Mouse (Mus musculus) midbrain, embryonic 16.5 days (tissue): ENCODE measurements around the gene Maneal. TPM values are rescaled to one million over a fixed set of nuclear protein-coding genes. Genes with fewer than 3 reads are reported as not detected.
A peak's percentile ranks its signal among the peaks of the same experiment; 100 is the strongest.

ENCODE experiments used
- ATAC-seq: fragments of 200-750 bp; cut with Nextera tagmentation; 2 replicates; pipeline ENCODE4 v1.8.0; 2017; ENCODE audit warnings: moderate TSS enrichment
- H3K27ac ChIP-seq: fragments of 300-500 bp; sonication (generic); 2 replicates; pipeline ENCODE4 v1.5.1; 2014; ENCODE audit warnings: mild to moderate bottlenecking, low read length, mixed read lengths
- H3K27me3 ChIP-seq: fragments of 300-500 bp; sonication (generic); 2 replicates; pipeline ENCODE4 v1.6.1; 2014; ENCODE audit warnings: low read depth, low read length, mixed read lengths; ENCODE audit not compliant: control insufficient read depth, insufficient read depth
- H3K36me3 ChIP-seq: fragments of 300-500 bp; sonication (generic); 2 replicates; pipeline ENCODE4 v1.6.1; 2014; ENCODE audit warnings: mild to moderate bottlenecking, low read length, moderate library complexity, mixed read lengths; ENCODE audit not compliant: control insufficient read depth, insufficient read depth
- H3K4me1 ChIP-seq: fragments of 300-500 bp; sonication (generic); 2 replicates; pipeline ENCODE4 v1.6.1; 2014; ENCODE audit warnings: mild to moderate bottlenecking, low read length, mixed read lengths; ENCODE audit not compliant: control insufficient read depth, insufficient read depth
- H3K4me2 ChIP-seq: fragments of 300-500 bp; sonication (generic); 2 replicates; pipeline ENCODE4 v1.6.1; 2014; ENCODE audit warnings: mild to moderate bottlenecking, low read length, mixed read lengths
- H3K4me3 ChIP-seq: fragments of 300-500 bp; sonication (generic); 2 replicates; pipeline ENCODE4 v1.5.1; 2014; ENCODE audit warnings: low read depth, mild to moderate bottlenecking, low read length, moderate library complexity, mixed read lengths
- H3K9ac ChIP-seq: fragments of 300-500 bp; sonication (generic); 2 replicates; pipeline ENCODE4 v1.6.1; 2014; ENCODE audit warnings: low read depth, low read length, mixed read lengths
- H3K9me3 ChIP-seq: fragments of 300-500 bp; sonication (generic); replicated peaks from 2 replicates; pipeline ENCODE4 v1.6.1; 2014; ENCODE audit warnings: mild to moderate bottlenecking, low read length, mixed read lengths; ENCODE audit not compliant: control insufficient read depth, poor library complexity, severe bottlenecking
- WGBS: fragments of 180-500 bp; shearing (Covaris S2); extraction: QIAGEN DNeasy Blood & Tissue Kit; methylation state at CpG from one replicate; pipeline ENCODE4 v1.1.7; 2014; 5-methylcytosine and 5-hydroxymethylcytosine counted together
- polyA plus RNA-seq: library from polyadenylated mRNA; unstranded; fragments of >200 nt; fragmentation: Nextera tagmentation; extraction: Ambion mirVana; gene quantifications from 2 replicates; pipeline ENCODE4 v1.2.1, GENCODE M21; 2015

Maneal gene
- polyA plus RNA-seq, 1 experiment from 2014 or later, result 11.0 TPM

DNA sequence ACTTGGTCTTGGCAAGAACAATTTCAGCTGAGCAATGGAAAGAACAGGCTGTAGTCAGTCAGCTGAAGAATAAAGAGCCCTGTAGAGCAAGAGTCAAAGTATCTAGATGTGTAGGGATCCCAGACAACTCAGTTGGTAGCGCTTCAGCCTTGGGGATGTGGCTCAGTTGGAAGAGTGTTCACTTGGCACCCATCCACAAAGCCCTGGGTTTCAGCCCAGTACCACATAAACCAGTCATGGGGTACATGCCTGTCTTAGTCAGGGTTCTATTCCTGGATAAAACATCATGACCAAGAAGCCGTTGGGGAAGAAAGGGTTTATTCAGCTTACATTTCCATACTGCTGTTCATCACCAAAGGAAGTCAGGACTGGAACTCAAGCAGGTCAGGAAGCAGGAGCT, 28.0 kb upstream of the Maneal start:
- Histone ChIP-seq H3K4me2 (no peak overlapping the region), H3K9me3 (no peaks in the 10 kb centered on the region), H3K36me3 (no peaks in the 10 kb centered on the region), H3K27me3 (peaks cover 3% of the 10 kb centered on the region; the same call in 1 of the 2 replicates), H3K9ac (no peak overlapping the region), H3K27ac (no peak overlapping the region), H3K4me3 (no peak overlapping the region), H3K4me1 (peaks cover 11% of the 10 kb centered on the region)
- ATAC-seq, result no peak
- 77% methylated on average over 2 of the region's 2 CpGs for WGBS

DNA sequence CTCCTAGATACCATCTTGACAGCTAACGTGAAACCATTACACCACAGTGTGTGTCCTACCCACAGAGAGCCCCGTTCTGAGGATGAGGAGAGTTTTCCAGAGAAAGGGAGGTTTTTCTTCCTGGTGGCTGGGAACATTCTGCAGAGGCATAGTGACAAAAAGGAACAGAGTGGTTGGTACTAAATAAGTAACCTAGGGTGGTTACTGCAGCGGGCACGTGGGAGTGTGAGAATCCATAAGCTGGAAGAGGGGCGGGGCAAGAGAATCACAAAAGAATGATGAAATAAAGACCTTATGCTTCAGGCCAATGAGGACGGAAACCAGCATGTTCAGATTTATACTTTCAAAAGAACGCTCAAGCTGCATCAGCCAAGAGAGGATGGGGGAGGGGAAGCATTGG, 26.7 kb upstream of the Maneal start:
- 66% methylated on average over 7 of the region's 7 CpGs for WGBS
- Histone ChIP-seq H3K9me3 (no peaks in the 10 kb centered on the region), H3K4me3 (no peak overlapping the region), H3K27me3 (peaks cover 3% of the 10 kb centered on the region; the same call in 1 of the 2 replicates), H3K9ac (no peak overlapping the region), H3K4me1 (peaks cover 4% of the 10 kb centered on the region), H3K4me2 (no peak overlapping the region), H3K27ac (no peak overlapping the region), H3K36me3 (no peaks in the 10 kb centered on the region)
- no peak for ATAC-seq

DNA sequence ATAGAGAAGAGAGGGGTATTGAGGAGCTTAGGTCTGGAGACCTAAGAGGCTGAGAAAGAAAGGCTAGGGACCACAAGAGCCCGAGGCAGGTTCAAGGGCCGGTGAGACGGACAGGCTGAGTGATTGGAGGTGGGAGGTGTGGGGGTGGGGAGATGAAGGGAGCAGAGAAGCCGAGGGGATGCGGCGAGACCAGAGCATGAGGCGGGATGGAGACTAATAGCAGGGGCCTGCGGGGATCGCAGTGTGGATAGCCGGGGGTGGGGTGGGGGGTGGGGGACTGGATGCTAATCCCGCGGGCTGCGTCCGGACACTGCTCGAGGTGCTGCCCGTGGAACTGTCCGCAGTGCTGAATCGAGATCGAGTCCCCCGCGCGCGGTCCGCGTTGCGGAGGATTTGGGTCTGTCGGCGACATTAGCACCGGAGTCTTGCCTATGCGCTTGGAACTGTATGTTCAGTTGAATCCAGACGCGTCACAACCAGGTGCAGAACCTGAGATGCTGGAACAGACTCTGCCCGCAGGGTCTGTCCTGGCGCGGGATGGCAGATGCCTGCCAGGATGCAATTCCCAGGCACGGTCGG, 20.3 kb upstream of the Maneal start:
- H3K9me3 ChIP-seq, result no peaks in the 10 kb centered on the region
- H3K4me3 ChIP-seq, result peak overlapping the region; percentile 64
- H3K36me3 ChIP-seq, result no peaks in the 10 kb centered on the region
- under 1% methylated on average over 33 of the region's 37 CpGs for WGBS
- H3K9ac ChIP-seq, result peak overlapping the region; percentile 64
- peak overlapping the region; percentile 72 for H3K27ac ChIP-seq
- peak; percentile 27 for ATAC-seq
- H3K4me1 ChIP-seq, result peaks cover 5% of the 10 kb centered on the region; the same call in 1 of the 2 replicates
- H3K4me2 ChIP-seq, result peak overlapping the region; percentile 71
- H3K27me3 ChIP-seq, result 0 out of 2 replicates have a peak, but pooled peaks cover 3% of the 10 kb centered on the region

DNA sequence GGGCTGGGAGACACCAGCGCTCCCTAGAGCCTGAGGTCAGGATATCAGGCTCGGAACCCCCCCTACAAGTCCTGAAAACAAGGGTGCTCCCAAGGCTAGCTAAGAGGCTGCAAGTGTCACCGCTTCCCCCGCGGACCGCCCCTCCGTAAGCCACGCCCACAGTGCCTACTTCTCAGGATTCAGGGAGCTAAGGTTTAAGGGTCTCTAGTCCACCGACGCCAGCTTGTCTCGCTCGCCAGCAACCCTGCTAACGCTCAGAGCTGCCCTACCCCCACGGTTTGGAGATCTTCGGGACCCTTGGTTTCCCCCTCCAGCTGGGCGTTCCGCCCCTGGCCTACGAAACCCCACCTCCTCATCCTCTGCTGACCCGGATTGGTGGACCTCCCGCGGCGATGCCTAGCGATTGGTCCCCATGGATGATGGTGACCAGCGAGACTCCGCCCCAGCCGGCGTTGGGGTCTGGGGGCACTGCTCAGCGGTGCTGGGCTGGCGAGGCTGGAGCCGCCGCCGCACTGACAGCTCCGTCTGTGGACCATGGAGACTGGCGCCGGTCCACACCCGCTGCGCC, 19.5 kb upstream of the Maneal start:
- peak overlapping the region; percentile 64 for H3K4me3 ChIP-seq
- peak overlapping the region; percentile 64 for H3K9ac ChIP-seq
- peak overlapping the region; percentile 71 for H3K4me2 ChIP-seq
- under 1% methylated on average over 35 of the region's 37 CpGs for WGBS
- peak overlapping the region; percentile 81 for H3K27ac ChIP-seq
- no peaks in the 10 kb centered on the region for H3K36me3 ChIP-seq
- H3K4me1 ChIP-seq, result peaks cover 5% of the 10 kb centered on the region; the same call in 1 of the 2 replicates
- H3K27me3 ChIP-seq, result 0 out of 2 replicates have a peak, but pooled peaks cover 3% of the 10 kb centered on the region
- H3K9me3 ChIP-seq, result no peaks in the 10 kb centered on the region
- peak; percentile 97 for ATAC-seq

DNA sequence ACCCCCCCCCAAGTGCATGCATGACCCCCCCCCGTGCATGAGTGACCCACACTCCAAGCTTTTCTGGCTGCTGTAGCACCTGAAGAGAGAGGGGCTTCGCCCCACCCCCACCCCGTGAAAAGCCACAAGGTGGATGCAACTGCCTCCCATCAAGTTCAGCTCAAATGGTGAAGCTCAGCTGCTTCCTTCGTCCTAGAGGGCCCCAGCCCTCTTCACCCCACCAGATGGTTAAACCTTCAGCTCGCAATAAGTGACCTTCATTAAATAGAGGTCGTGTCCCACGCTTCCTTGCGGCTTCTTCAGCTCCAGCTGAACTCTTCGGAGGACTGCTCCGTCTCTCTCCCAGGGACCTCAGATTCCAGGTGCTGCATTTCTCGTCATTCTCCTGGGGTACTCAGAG, 18.6 kb upstream of the Maneal start, which contains the start of gene Epha10:
Gene Epha10 (plus strand): TSS at position 301 of the 400 bp plus-strand sequence.
- Histone ChIP-seq H3K27ac (peak within 1 kb of the TSS; percentile 81), H3K27me3 (no peaks in the 10 kb centered on the region), H3K4me3 (peak within 1 kb of the TSS; percentile 64), H3K36me3 (no peaks in the 10 kb centered on the region), H3K9me3 (no peaks in the 10 kb centered on the region), H3K9ac (peak within 1 kb of the TSS; percentile 64), H3K4me1 (peaks cover 5% of the 10 kb centered on the region; the same call in 1 of the 2 replicates), H3K4me2 (peak within 1 kb of the TSS; percentile 71)
- ATAC-seq, result no peak
- 6% methylated on average over 11 of the region's 11 CpGs for WGBS

DNA sequence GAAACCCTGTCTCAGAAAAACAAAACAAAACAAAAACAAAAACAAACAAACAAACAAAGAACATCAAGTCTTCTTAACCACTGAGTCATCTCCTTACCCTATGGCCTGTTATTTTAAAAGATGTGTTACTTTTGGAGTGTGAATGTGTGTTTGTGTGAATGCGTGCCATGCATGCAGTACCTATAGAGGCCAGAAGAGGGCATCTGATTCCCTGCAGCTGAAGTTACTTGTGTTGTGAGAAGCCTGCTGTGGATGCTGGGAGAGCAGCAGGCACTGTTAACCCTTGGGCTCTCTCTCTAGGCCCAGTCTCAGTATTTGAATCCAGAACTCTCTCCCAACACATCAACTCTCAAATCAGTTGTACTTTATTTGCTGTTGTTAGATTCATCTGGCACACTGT, 10.7 kb upstream of the Maneal start:
- no peak overlapping the region for H3K9ac ChIP-seq
- 90% methylated on average over 1 of the region's 1 CpGs for WGBS

DNA sequence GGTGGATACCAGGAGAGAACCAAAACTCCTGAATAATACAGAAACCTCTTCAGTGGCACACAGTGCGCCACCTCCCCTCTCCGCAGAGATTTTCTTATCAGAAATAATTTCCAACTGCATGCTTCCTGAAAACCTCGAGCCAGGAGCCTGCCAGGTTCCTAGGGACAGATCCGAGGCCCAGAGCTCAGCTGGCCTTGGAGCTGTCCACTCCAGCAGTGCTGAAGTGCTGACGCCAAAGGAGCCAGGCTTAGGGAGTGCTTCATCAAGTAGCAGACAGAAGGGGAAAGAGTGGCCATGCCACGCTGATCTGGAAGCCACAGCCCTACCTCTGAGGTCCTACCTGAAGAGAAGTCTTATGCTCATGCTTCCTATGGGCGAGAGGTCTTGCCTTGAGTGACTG, 1.5 kb downstream of the Maneal start:
- 18% methylated on average over 7 of the region's 7 CpGs for WGBS
- Histone ChIP-seq H3K9me3 (no peaks in the 10 kb centered on the region), H3K27ac (no peak overlapping the region), H3K36me3 (peaks cover 25% of the 10 kb centered on the region), H3K4me2 (peak overlapping the region; percentile 64), H3K27me3 (no peaks in the 10 kb centered on the region), H3K4me3 (peak overlapping the region; percentile 74; the same call in 1 of the 2 replicates), H3K4me1 (peaks cover 15% of the 10 kb centered on the region), H3K9ac (no peak overlapping the region)
- ATAC-seq, result no peak

More for the DNA sequence above, 10.7 kb upstream of the Maneal start:
- ATAC-seq, result no peak
- Histone ChIP-seq H3K36me3 (no peaks in the 10 kb centered on the region), H3K4me2 (no peak overlapping the region), H3K27ac (no peak overlapping the region), H3K9me3 (no peaks in the 10 kb centered on the region), H3K4me3 (no peak overlapping the region), H3K27me3 (no peaks in the 10 kb centered on the region), H3K4me1 (no peaks in the 10 kb centered on the region)

DNA sequence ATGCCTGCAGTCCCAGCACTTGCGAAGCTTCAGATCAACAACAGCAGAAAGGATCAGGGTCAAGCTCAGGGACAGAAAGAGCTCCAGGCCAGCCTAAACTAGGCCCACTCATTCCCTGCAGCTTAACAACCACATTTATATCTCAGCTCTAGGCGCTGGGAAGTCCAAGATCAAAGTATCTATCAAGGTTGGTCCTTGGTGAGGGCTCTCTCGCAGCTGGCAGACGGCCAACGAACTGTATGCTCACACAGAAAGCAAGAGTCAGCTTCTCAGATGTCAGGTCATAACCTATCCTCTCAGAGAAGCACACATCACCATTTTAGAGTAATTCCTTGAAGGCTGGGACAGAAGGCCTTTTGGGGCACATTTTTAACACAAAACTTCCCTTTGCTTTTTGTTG, 3.6 kb downstream of the Maneal start:
- WGBS, result 77% methylated on average over 5 of the region's 5 CpGs
- H3K9me3 ChIP-seq, result no peaks in the 10 kb centered on the region
- peaks cover 15% of the 10 kb centered on the region for H3K4me1 ChIP-seq
- H3K36me3 ChIP-seq, result peaks cover 37% of the 10 kb centered on the region
- H3K27me3 ChIP-seq, result no peaks in the 10 kb centered on the region
- no peak for ATAC-seq
- H3K27ac ChIP-seq, result no peak overlapping the region
- no peak overlapping the region for H3K9ac ChIP-seq
- H3K4me2 ChIP-seq, result no peak overlapping the region
- H3K4me3 ChIP-seq, result no peak overlapping the region

DNA sequence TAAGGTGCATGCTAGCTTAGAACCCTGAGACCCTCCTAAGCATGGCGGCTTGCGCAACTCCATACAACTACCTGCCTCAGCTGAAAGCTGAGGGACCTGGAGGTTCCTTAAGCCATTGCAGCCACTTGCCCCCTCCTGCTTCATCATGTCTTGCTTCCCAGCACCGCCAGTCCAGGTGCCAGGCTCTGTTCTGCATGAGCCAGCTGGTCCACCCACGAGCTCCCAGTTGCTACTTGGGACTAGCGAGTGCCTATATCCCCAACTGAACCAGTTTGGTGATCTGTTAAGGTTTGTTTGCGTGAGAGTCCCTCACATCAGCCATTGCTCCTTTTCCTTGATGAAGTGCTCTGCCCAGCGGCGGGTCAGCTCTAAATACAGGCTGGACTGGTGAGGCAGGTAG, 5.7 kb downstream of the Maneal start:
- Histone ChIP-seq H3K4me1 (peaks cover 27% of the 10 kb centered on the region), H3K4me2 (no peak overlapping the region), H3K9me3 (no peaks in the 10 kb centered on the region), H3K27me3 (no peaks in the 10 kb centered on the region), H3K36me3 (peaks cover 37% of the 10 kb centered on the region), H3K27ac (no peak overlapping the region), H3K9ac (no peak overlapping the region), H3K4me3 (no peak overlapping the region)
- 94% methylated on average over 8 of the region's 8 CpGs for WGBS
- ATAC-seq, result no peak
